Mouse (Mus musculus) kidney, embryonic 14.5 days (tissue): ENCODE measurements around the gene Ppard. TPM values are rescaled to one million over a fixed set of nuclear protein-coding genes. Genes with fewer than 3 reads are reported as not detected.
A peak's percentile ranks its signal among the peaks of the same experiment; 100 is the strongest.

Experiments used
- ATAC-seq: fragments of 200-750 bp; cut with Nextera tagmentation; 2 replicates; pipeline ENCODE4 v1.8.0; 2017; ENCODE audit warnings: moderate number of reproducible peaks, mild to moderate bottlenecking, moderate TSS enrichment, moderate library complexity; ENCODE audit not compliant: low FRiP score, low TSS enrichment
- H3K27ac ChIP-seq: fragments of 300-500 bp; sonication (generic); 2 replicates; pipeline ENCODE4 v1.5.1; 2014; ENCODE audit warnings: low read depth, mild to moderate bottlenecking, low read length, moderate library complexity, mixed read lengths
- H3K27me3 ChIP-seq: fragments of 300-500 bp; sonication (generic); 2 replicates; pipeline ENCODE4 v1.6.1; 2014; ENCODE audit warnings: mild to moderate bottlenecking, low read length; ENCODE audit not compliant: control insufficient read depth, insufficient read depth
- H3K36me3 ChIP-seq: fragments of 300-500 bp; sonication (generic); 2 replicates; pipeline ENCODE4 v1.6.1; 2014; ENCODE audit warnings: low read length, mixed read lengths; ENCODE audit not compliant: control insufficient read depth, insufficient read depth
- H3K4me1 ChIP-seq: fragments of 300-500 bp; sonication (generic); 2 replicates; pipeline ENCODE4 v1.6.1; 2014; ENCODE audit warnings: low read length, mixed read lengths; ENCODE audit not compliant: control insufficient read depth, insufficient read depth
- H3K4me2 ChIP-seq: fragments of 300-500 bp; sonication (generic); replicated peaks from 2 replicates; pipeline ENCODE4 v1.6.1; 2014; ENCODE audit warnings: low read depth, mild to moderate bottlenecking, low read length
- H3K4me3 ChIP-seq: fragments of 300-500 bp; sonication (generic); 2 replicates; pipeline ENCODE4 v1.5.1; 2014; ENCODE audit warnings: mild to moderate bottlenecking, low read length
- H3K9ac ChIP-seq: fragments of 300-500 bp; sonication (generic); 2 replicates; pipeline ENCODE4 v1.6.1; 2014; ENCODE audit warnings: low read depth, mild to moderate bottlenecking, low read length, moderate library complexity
- H3K9me3 ChIP-seq: fragments of 300-500 bp; sonication (generic); 2 replicates; pipeline ENCODE4 v1.6.1; 2016; ENCODE audit warnings: low read length; ENCODE audit not compliant: control insufficient read depth
- WGBS: fragments of 180-500 bp; shearing (Covaris S2); extraction: QIAGEN DNeasy Blood & Tissue Kit; methylation state at CpG from one replicate; pipeline ENCODE4 v1.1.7; 2014; 5-methylcytosine and 5-hydroxymethylcytosine counted together
- polyA plus RNA-seq: library from polyadenylated mRNA; unstranded; fragments of >200 nt; fragmentation: Nextera tagmentation; extraction: Ambion mirVana; gene quantifications from 2 replicates; pipeline ENCODE4 v1.2.1, GENCODE M21; 2014

The Ppard gene
- polyA plus RNA-seq, 1 experiment from 2014 or later: 2.3 TPM

GRCm38 (mm10) chr17:28246640-28247039, 14.1 kb downstream of the Ppard start:
- Histone ChIP-seq H3K36me3 (no peaks in the 10 kb centered on the region), H3K27me3 (no peaks in the 10 kb centered on the region), H3K9me3 (no peaks in the 10 kb centered on the region), H3K4me2 (no peak overlapping the region), H3K4me3 (no peak overlapping the region), H3K4me1 (peaks cover 24% of the 10 kb centered on the region; the same call in 1 of the 2 replicates), H3K9ac (no peak overlapping the region), H3K27ac (no peak overlapping the region)
- 50% methylated on average over 11 of the region's 11 CpGs for WGBS
- no peak for ATAC-seq

- Histone ChIP-seq H3K4me3 (no peak overlapping the region), H3K4me2 (no peak overlapping the region), H3K27ac (no peak overlapping the region; the same call in 1 of the 2 replicates), H3K9ac (no peak overlapping the region), H3K27me3 (no peaks in the 10 kb centered on the region), H3K4me1 (peaks cover 26% of the 10 kb centered on the region; the same call in 1 of the 2 replicates), H3K36me3 (no peaks in the 10 kb centered on the region), H3K9me3 (no peaks in the 10 kb centered on the region)
- 14% methylated on average over 6 of the region's 6 CpGs for WGBS
- ATAC-seq: 0 out of 2 replicates have a peak, but pooled peaks have one; percentile 30
Measured at GRCm38 (mm10) chr17:28247613-28248012, 15.1 kb downstream of the Ppard start.

GRCm38 (mm10) chr17:28249062-28249461, 16.6 kb downstream of the Ppard start:
- Histone ChIP-seq H3K27ac (no peak overlapping the region), H3K4me1 (peaks cover 26% of the 10 kb centered on the region; the same call in 1 of the 2 replicates), H3K36me3 (no peaks in the 10 kb centered on the region), H3K4me2 (no peak overlapping the region), H3K9ac (no peak overlapping the region), H3K27me3 (no peaks in the 10 kb centered on the region), H3K4me3 (no peak overlapping the region), H3K9me3 (no peaks in the 10 kb centered on the region)
- no peak for ATAC-seq
- 73% methylated on average over 12 of the region's 12 CpGs for WGBS

GRCm38 (mm10) chr17:28251579-28252280, 19.2 kb downstream of the Ppard start:
- peaks cover 36% of the 10 kb centered on the region for H3K4me1 ChIP-seq
- H3K9me3 ChIP-seq: no peaks in the 10 kb centered on the region
- H3K9ac ChIP-seq: no peak overlapping the region
- WGBS: 81% methylated on average over 12 of the region's 12 CpGs
- H3K4me3 ChIP-seq: no peak overlapping the region
- no peak for ATAC-seq
- H3K27me3 ChIP-seq: no peaks in the 10 kb centered on the region
- no peak overlapping the region for H3K4me2 ChIP-seq
- H3K27ac ChIP-seq: no peak overlapping the region
- H3K36me3 ChIP-seq: no peaks in the 10 kb centered on the region

- Histone ChIP-seq H3K4me1 (peaks cover 36% of the 10 kb centered on the region), H3K9me3 (no peaks in the 10 kb centered on the region), H3K4me3 (no peak overlapping the region), H3K4me2 (no peak overlapping the region), H3K36me3 (no peaks in the 10 kb centered on the region), H3K9ac (no peak overlapping the region), H3K27me3 (no peaks in the 10 kb centered on the region), H3K27ac (no peak overlapping the region)
- no peak for ATAC-seq
- 84% methylated on average over 5 of the region's 5 CpGs for WGBS
Measured at GRCm38 (mm10) chr17:28252281-28252648, 19.8 kb downstream of the Ppard start.

- Histone ChIP-seq H3K4me2 (no peak overlapping the region), H3K4me1 (peaks cover 36% of the 10 kb centered on the region), H3K27me3 (no peaks in the 10 kb centered on the region), H3K4me3 (no peak overlapping the region), H3K27ac (no peak overlapping the region), H3K9me3 (no peaks in the 10 kb centered on the region), H3K9ac (no peak overlapping the region), H3K36me3 (no peaks in the 10 kb centered on the region)
- ATAC-seq: peak; percentile 32; the same call in 1 of the 2 replicates
- WGBS: 53% methylated on average over 7 of the region's 7 CpGs
Measured at GRCm38 (mm10) chr17:28253216-28253615, 20.7 kb downstream of the Ppard start.

GRCm38 (mm10) chr17:28254804-28255203, 22.3 kb downstream of the Ppard start:
- no peaks in the 10 kb centered on the region for H3K27me3 ChIP-seq
- peaks cover 5% of the 10 kb centered on the region; the same call in 1 of the 2 replicates for H3K9me3 ChIP-seq
- peaks cover 36% of the 10 kb centered on the region for H3K4me1 ChIP-seq
- ATAC-seq: no peak
- no peak overlapping the region for H3K4me3 ChIP-seq
- H3K27ac ChIP-seq: no peak overlapping the region
- H3K36me3 ChIP-seq: no peaks in the 10 kb centered on the region
- WGBS: 29% methylated on average over 4 of the region's 4 CpGs
- no peak overlapping the region for H3K4me2 ChIP-seq
- no peak overlapping the region for H3K9ac ChIP-seq

GRCm38 (mm10) chr17:28255651-28256050, 23.2 kb downstream of the Ppard start:
- H3K9ac ChIP-seq: no peak overlapping the region
- H3K27ac ChIP-seq: no peak overlapping the region; the same call in 1 of the 2 replicates
- peaks cover 36% of the 10 kb centered on the region for H3K4me1 ChIP-seq
- H3K36me3 ChIP-seq: no peaks in the 10 kb centered on the region
- no peaks in the 10 kb centered on the region for H3K27me3 ChIP-seq
- no peak for ATAC-seq
- H3K4me3 ChIP-seq: no peak overlapping the region
- peaks cover 6% of the 10 kb centered on the region; the same call in 1 of the 2 replicates for H3K9me3 ChIP-seq
- no peak overlapping the region for H3K4me2 ChIP-seq
- 27% methylated on average over 5 of the region's 5 CpGs for WGBS

- no peaks in the 10 kb centered on the region for H3K36me3 ChIP-seq
- no peak overlapping the region; the same call in 1 of the 2 replicates for H3K9ac ChIP-seq
- peaks cover 6% of the 10 kb centered on the region; the same call in 1 of the 2 replicates for H3K9me3 ChIP-seq
- ATAC-seq: peak; percentile 50; the same call in 1 of the 2 replicates
- WGBS: 52% methylated on average over 13 of the region's 13 CpGs
- H3K27me3 ChIP-seq: no peaks in the 10 kb centered on the region
- H3K4me1 ChIP-seq: peaks cover 36% of the 10 kb centered on the region
- peak overlapping the region; percentile 59; the same call in 1 of the 2 replicates for H3K27ac ChIP-seq
- peak overlapping the region; percentile 8 for H3K4me2 ChIP-seq
- H3K4me3 ChIP-seq: no peak overlapping the region
Measured at GRCm38 (mm10) chr17:28256651-28257328, 24.3 kb downstream of the Ppard start.
